Mouse (Mus musculus) embryonic facial prominence, embryonic 12.5 days (tissue): ENCODE data around the gene Spata31d1d. TPM values are rescaled to one million over a fixed set of nuclear protein-coding genes. Genes with fewer than 3 reads are reported as not detected.

Source experiments
- ATAC-seq: fragments of 200-750 bp; cut with Nextera tagmentation; 2 replicates; pipeline ENCODE4 v1.8.0; 2017; ENCODE audit not compliant: insufficient number of reproducible peaks, insufficient read depth, low FRiP score, low TSS enrichment
- H3K27ac ChIP-seq: fragments of 300-500 bp; sonication (generic); 2 replicates; pipeline ENCODE4 v1.5.1; 2016; ENCODE audit warnings: mild to moderate bottlenecking
- H3K27me3 ChIP-seq: fragments of 300-500 bp; sonication (generic); 2 replicates; pipeline ENCODE4 v1.6.1; 2016; ENCODE audit warnings: mild to moderate bottlenecking, moderate library complexity
- H3K36me3 ChIP-seq: fragments of 300-500 bp; sonication (generic); 2 replicates; pipeline ENCODE4 v1.6.1; 2016; ENCODE audit warnings: mild to moderate bottlenecking
- H3K4me1 ChIP-seq: fragments of 300-500 bp; sonication (generic); 2 replicates; pipeline ENCODE4 v1.6.1; 2016
- H3K4me2 ChIP-seq: fragments of 300-500 bp; sonication (generic); replicated peaks from 2 replicates; pipeline ENCODE4 v1.6.1; 2016; ENCODE audit warnings: mild to moderate bottlenecking, moderate library complexity
- H3K4me3 ChIP-seq: fragments of 300-500 bp; sonication (generic); 2 replicates; pipeline ENCODE4 v1.5.1; 2016; ENCODE audit warnings: mild to moderate bottlenecking
- H3K9ac ChIP-seq: fragments of 300-500 bp; sonication (generic); 2 replicates; pipeline ENCODE4 v1.6.1; 2016; ENCODE audit warnings: mild to moderate bottlenecking, moderate library complexity
- H3K9me3 ChIP-seq: fragments of 300-500 bp; sonication (generic); 2 replicates; pipeline ENCODE4 v1.6.1; 2016; ENCODE audit warnings: mild to moderate bottlenecking, moderate library complexity
- WGBS: fragments of 180-500 bp; shearing (Covaris S2); methylation state at CpG from one replicate; pipeline ENCODE4 v1.1.7; 2016; 5-methylcytosine and 5-hydroxymethylcytosine counted together
- polyA plus RNA-seq: library from polyadenylated mRNA; unstranded; fragments of >200 nt; fragmentation: Nextera tagmentation; extraction: Ambion mirVana; gene quantifications from 2 replicates; pipeline ENCODE4 v1.2.1, GENCODE M21; 2016

The Spata31d1d gene
- polyA plus RNA-seq, 1 experiment from 2014 or later, result not detected

GRCm38 (mm10) chr13:59676316-59677229 is 55.0 kb downstream of the Spata31d1d start:
- H3K4me3 ChIP-seq, result no peak overlapping the region
- ATAC-seq, result no peak
- peaks cover 11% of the 10 kb centered on the region for H3K4me1 ChIP-seq
- no peak overlapping the region for H3K4me2 ChIP-seq
- H3K9me3 ChIP-seq, result no peaks in the 10 kb centered on the region
- WGBS, result 74% methylated on average over 10 of the region's 12 CpGs
- no peaks in the 10 kb centered on the region for H3K27me3 ChIP-seq
- H3K27ac ChIP-seq, result no peak overlapping the region
- no peak overlapping the region for H3K9ac ChIP-seq
- H3K36me3 ChIP-seq, result no peaks in the 10 kb centered on the region

Other genes with a start within 250 kb of the Spata31d1d start
- gene Agtpbp1, start 146.5 kb downstream of the Spata31d1d start, polyA plus RNA-seq, result 20.7 and 21.3 TPM in 2 replicates
- gene Naa35, start 146.5 kb downstream of the Spata31d1d start, polyA plus RNA-seq, result 107 and 127 TPM in 2 replicates
- gene Golm1, start 55.9 kb downstream of the Spata31d1d start, polyA plus RNA-seq, result 57.3 and 62.6 TPM in 2 replicates
- not detected in 2 replicates for gene 4921517D22Rik, start 37.6 kb downstream of the Spata31d1d start, polyA plus RNA-seq
- 0.51 TPM in 1 of 2 replicates, not detected in the other for gene Spata31d1a, start 21.4 kb downstream of the Spata31d1d start, polyA plus RNA-seq
- not detected in 2 replicates for gene Spata31d1b, start 19.5 kb downstream of the Spata31d1d start, polyA plus RNA-seq
- 0.32 TPM in 1 of 2 replicates, not detected in the other for gene 1700014D04Rik, start 15.0 kb upstream of the Spata31d1d start, polyA plus RNA-seq
- gene Isca1, start 38.1 kb upstream of the Spata31d1d start, polyA plus RNA-seq, result 113 and 115 TPM in 2 replicates
- gene Gm49354, start 50.5 kb upstream of the Spata31d1d start, polyA plus RNA-seq, result not detected in 2 replicates
- gene Tut7, start 91.4 kb upstream of the Spata31d1d start, polyA plus RNA-seq, result 47.8 and 57.0 TPM in 2 replicates